Mouse (Mus musculus) adrenal gland, postnatal 10 days (tissue): ENCODE measurements around the gene Serinc4. TPM values are rescaled to one million over a fixed set of nuclear protein-coding genes. Genes with fewer than 3 reads are reported as not detected.

Experiments used
- DNase-seq: peaks from one replicate; pipeline ENCODE4 v3.0.0; 2021; ENCODE audit warnings: mixed read lengths
- total RNA-seq, 2 experiments: library from RNA; stranded (reverse); gene quantifications; 2 replicates each; pipeline ENCODE4 v1.2.3; 2021

Serinc4 gene
- total RNA-seq, 2 experiments from 2014 or later = 0.24 TPM; not detected in 1

GRCm38 (mm10) chr2:121447006-121447405 lies 9.6 kb downstream of the Serinc4 start:
- no peak for DNase-seq

- no peak for DNase-seq
Observed at GRCm38 (mm10) chr2:121446506-121446905, 10.1 kb downstream of the Serinc4 start.

GRCm38 (mm10) chr2:121445117-121445516 lies 11.5 kb downstream of the Serinc4 start:
- DNase-seq = no peak

GRCm38 (mm10) chr2:121444178-121444577 lies 12.4 kb downstream of the Serinc4 start, which contains the start of gene Ell3:
Gene Ell3 (minus strand): TSS chr2:121444278.
- DNase-seq = no peak

GRCm38 (mm10) chr2:121443068-121443349 lies 13.6 kb downstream of the Serinc4 start:
- no peak for DNase-seq

- peak; percentile 89 for DNase-seq
Observed at GRCm38 (mm10) chr2:121442259-121443067, 14.1 kb downstream of the Serinc4 start.

GRCm38 (mm10) chr2:121441800-121442199 lies 14.8 kb downstream of the Serinc4 start:
- DNase-seq = no peak

- DNase-seq = no peak
Observed at GRCm38 (mm10) chr2:121440834-121441605, 15.6 kb downstream of the Serinc4 start.

GRCm38 (mm10) chr2:121439746-121440145 lies 16.8 kb downstream of the Serinc4 start:
- DNase-seq = no peak

GRCm38 (mm10) chr2:121434854-121435253 lies 21.7 kb downstream of the Serinc4 start:
- no peak for DNase-seq

- no peak for DNase-seq
Observed at GRCm38 (mm10) chr2:121425890-121426289, 30.7 kb downstream of the Serinc4 start.

- DNase-seq = no peak
Observed at GRCm38 (mm10) chr2:121423166-121423565, 33.4 kb downstream of the Serinc4 start.

GRCm38 (mm10) chr2:121418476-121418875 lies 38.1 kb downstream of the Serinc4 start:
- no peak for DNase-seq

GRCm38 (mm10) chr2:121416356-121416755 lies 40.2 kb downstream of the Serinc4 start:
- DNase-seq = no peak

GRCm38 (mm10) chr2:121415591-121415990 lies 41.0 kb downstream of the Serinc4 start:
- no peak for DNase-seq

- no peak for DNase-seq
Observed at GRCm38 (mm10) chr2:121415103-121415502, 41.5 kb downstream of the Serinc4 start.

- DNase-seq = no peak
Observed at GRCm38 (mm10) chr2:121414139-121414685, 42.4 kb downstream of the Serinc4 start.

GRCm38 (mm10) chr2:121413387-121414042 lies 43.1 kb downstream of the Serinc4 start, which contains the start of the genes Pdia3 and Catsper2:
Gene Pdia3 (plus strand): TSS chr2:121413775.
Gene Catsper2 (minus strand): TSS chr2:121413792.
- peak; percentile 97 for DNase-seq

- DNase-seq = no peak
Observed at GRCm38 (mm10) chr2:121412843-121413386, 43.7 kb downstream of the Serinc4 start.

GRCm38 (mm10) chr2:121408160-121408559 lies 48.4 kb downstream of the Serinc4 start:
- DNase-seq = peak; percentile 37

GRCm38 (mm10) chr2:121403296-121403695 lies 53.3 kb downstream of the Serinc4 start:
- no peak for DNase-seq

GRCm38 (mm10) chr2:121396624-121397023 lies 60.0 kb downstream of the Serinc4 start:
- DNase-seq = peak; percentile 90
